Mouse (Mus musculus) C2C12 (cell line): ENCODE data around the gene Ttc30b.

ENCODE experiments used
- CEBPB ChIP-seq: IDR thresholded peaks from one replicate; pipeline ENCODE4 v1.6.1; 2011; ENCODE audit warnings: low read depth, mild to moderate bottlenecking, control low read depth, moderate library complexity
- CTCF ChIP-seq: IDR thresholded peaks from one replicate; pipeline ENCODE4 v1.5.1; 2011; ENCODE audit not compliant: control insufficient read depth, insufficient read depth, insufficient read length
- FOSL1 ChIP-seq: IDR thresholded peaks from one replicate; pipeline ENCODE4 v1.8.0; 2011; ENCODE audit warnings: mild to moderate bottlenecking, low read length; ENCODE audit not compliant: poor library complexity, insufficient read depth, severe bottlenecking
- MAX ChIP-seq: IDR thresholded peaks from one replicate; pipeline ENCODE4 v1.6.1; 2011; ENCODE audit warnings: mild to moderate bottlenecking, control low read depth
- MYOD1 ChIP-seq: IDR thresholded peaks from one replicate; pipeline ENCODE4 v1.6.1; 2011; ENCODE audit warnings: low read depth; ENCODE audit not compliant: control insufficient read depth, insufficient read length
- USF1 ChIP-seq: IDR thresholded peaks from one replicate; pipeline ENCODE4 v1.6.1; 2011; ENCODE audit warnings: low read depth, mild to moderate bottlenecking, control low read depth, moderate library complexity

DNA sequence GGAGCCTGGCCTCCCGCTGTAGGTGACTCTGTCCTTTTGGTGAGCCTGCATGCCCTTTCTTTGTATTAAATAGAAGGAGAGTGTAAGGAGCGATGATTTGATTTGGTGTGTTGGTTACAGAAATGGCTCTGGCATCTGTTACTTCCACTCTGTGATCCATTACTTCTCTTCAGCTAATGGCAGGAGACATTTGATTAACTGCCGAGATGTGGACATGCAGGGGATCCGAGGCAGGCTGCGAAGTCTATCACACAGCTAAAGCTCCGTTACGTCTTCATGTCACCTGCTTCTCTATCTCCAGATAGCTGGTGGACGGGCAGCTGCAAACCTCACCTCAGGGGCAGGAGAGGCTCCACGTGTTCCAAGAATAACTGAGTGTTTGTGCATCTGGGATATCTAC is 35.7 kb upstream of the Ttc30b start:
- TF ChIP-seq MYOD1, result no peak
- no peak for TF ChIP-seq CTCF
- no peak for TF ChIP-seq MAX
- TF ChIP-seq USF1, result no peak
- no peak for TF ChIP-seq FOSL1
- TF ChIP-seq CEBPB, result no peak
